Mouse (Mus musculus) forebrain, embryonic 13.5 days (tissue): ENCODE data around the gene Tmprss6. TPM values are rescaled to one million over a fixed set of nuclear protein-coding genes. Genes with fewer than 3 reads are reported as not detected.

Experiments used
- ATAC-seq: fragments of 200-750 bp; cut with Nextera tagmentation; 2 replicates; pipeline ENCODE4 v1.8.0; 2017
- H3K27ac ChIP-seq: fragments of 300-500 bp; sonication (generic); 2 replicates; pipeline ENCODE4 v1.5.1; 2015; ENCODE audit warnings: inconsistent platforms, mild to moderate bottlenecking, moderate library complexity
- H3K27me3 ChIP-seq: fragments of 300-500 bp; sonication (generic); 2 replicates; pipeline ENCODE4 v1.6.1; 2015; ENCODE audit warnings: mild to moderate bottlenecking, inconsistent platforms
- H3K36me3 ChIP-seq: fragments of 300-500 bp; sonication (generic); 2 replicates; pipeline ENCODE4 v1.6.1; 2015; ENCODE audit warnings: mild to moderate bottlenecking, inconsistent platforms; ENCODE audit not compliant: poor library complexity, severe bottlenecking
- H3K4me1 ChIP-seq: fragments of 300-500 bp; sonication (generic); 2 replicates; pipeline ENCODE4 v1.6.1; 2015; ENCODE audit warnings: inconsistent platforms
- H3K4me2 ChIP-seq: fragments of 300-500 bp; sonication (generic); 2 replicates; pipeline ENCODE4 v1.6.1; 2015; ENCODE audit warnings: inconsistent platforms, mild to moderate bottlenecking, moderate library complexity
- H3K4me3 ChIP-seq: fragments of 300-500 bp; sonication (generic); 2 replicates; pipeline ENCODE4 v1.5.1; 2015; ENCODE audit warnings: mild to moderate bottlenecking, inconsistent platforms
- H3K9ac ChIP-seq: fragments of 300-500 bp; sonication (generic); 2 replicates; pipeline ENCODE4 v1.6.1; 2015; ENCODE audit warnings: mild to moderate bottlenecking, inconsistent platforms
- H3K9me3 ChIP-seq: fragments of 300-500 bp; sonication (generic); replicated peaks from 2 replicates; pipeline ENCODE4 v1.6.1; 2016; ENCODE audit warnings: inconsistent platforms
- WGBS: fragments of 180-500 bp; shearing (Covaris S2); methylation state at CpG from one replicate; pipeline ENCODE4 v1.1.7; 2015; 5-methylcytosine and 5-hydroxymethylcytosine counted together
- polyA plus RNA-seq: library from polyadenylated mRNA; unstranded; fragments of >200 nt; fragmentation: Nextera tagmentation; extraction: Ambion mirVana; gene quantifications from 2 replicates; pipeline ENCODE4 v1.2.1, GENCODE M21; 2015

The Tmprss6 gene
- polyA plus RNA-seq, 1 experiment from 2014 or later, result not detected

- no peak overlapping the region for H3K27ac ChIP-seq
- H3K36me3 ChIP-seq, result peaks cover 28% of the 10 kb centered on the region
- no peak overlapping the region for H3K4me2 ChIP-seq
- no peak for ATAC-seq
- no peak overlapping the region for H3K9ac ChIP-seq
- H3K4me1 ChIP-seq, result peaks cover 48% of the 10 kb centered on the region
- H3K4me3 ChIP-seq, result no peak overlapping the region
- H3K27me3 ChIP-seq, result no peaks in the 10 kb centered on the region
- 62% methylated on average over 9 of the region's 9 CpGs for WGBS
- H3K9me3 ChIP-seq, result no peaks in the 10 kb centered on the region
These were observed 29.5 kb downstream of the Tmprss6 start for GRCm38 (mm10) chr15:78438973-78439372.

GRCm38 (mm10) chr15:78438505-78438904 lies 29.9 kb downstream of the Tmprss6 start:
- Histone ChIP-seq H3K36me3 (peaks cover 32% of the 10 kb centered on the region), H3K4me1 (peaks cover 48% of the 10 kb centered on the region), H3K4me2 (no peak overlapping the region), H3K27ac (no peak overlapping the region), H3K9me3 (no peaks in the 10 kb centered on the region), H3K27me3 (no peaks in the 10 kb centered on the region), H3K4me3 (no peak overlapping the region), H3K9ac (no peak overlapping the region)
- ATAC-seq, result no peak
- 52% methylated on average over 8 of the region's 8 CpGs for WGBS

- Histone ChIP-seq H3K4me2 (no peak overlapping the region), H3K9ac (no peak overlapping the region), H3K9me3 (no peaks in the 10 kb centered on the region), H3K4me1 (peaks cover 48% of the 10 kb centered on the region), H3K36me3 (peaks cover 37% of the 10 kb centered on the region), H3K27me3 (no peaks in the 10 kb centered on the region), H3K4me3 (no peak overlapping the region), H3K27ac (no peak overlapping the region)
- 46% methylated on average over 4 of the region's 4 CpGs for WGBS
- ATAC-seq, result no peak
These were observed 30.4 kb downstream of the Tmprss6 start for GRCm38 (mm10) chr15:78438018-78438394.

- Histone ChIP-seq H3K27me3 (no peaks in the 10 kb centered on the region), H3K4me1 (peaks cover 48% of the 10 kb centered on the region), H3K27ac (peak overlapping the region; percentile 75), H3K4me2 (peak overlapping the region; percentile 65), H3K9me3 (no peaks in the 10 kb centered on the region), H3K9ac (peak overlapping the region; percentile 62), H3K4me3 (peak overlapping the region; percentile 30), H3K36me3 (peaks cover 42% of the 10 kb centered on the region)
- peak; percentile 33 for ATAC-seq
- 12% methylated on average over 22 of the region's 23 CpGs for WGBS
These were observed 31.0 kb downstream of the Tmprss6 start for GRCm38 (mm10) chr15:78437237-78438017.

GRCm38 (mm10) chr15:78436380-78437192 lies 31.8 kb downstream of the Tmprss6 start:
- no peaks in the 10 kb centered on the region for H3K9me3 ChIP-seq
- H3K27me3 ChIP-seq, result no peaks in the 10 kb centered on the region
- H3K27ac ChIP-seq, result peak overlapping the region; percentile 75
- peak overlapping the region; percentile 30 for H3K4me3 ChIP-seq
- peak; percentile 73 for ATAC-seq
- H3K4me2 ChIP-seq, result peak overlapping the region; percentile 65
- peak overlapping the region; percentile 62 for H3K9ac ChIP-seq
- 11% methylated on average over 25 of the region's 32 CpGs for WGBS
- H3K36me3 ChIP-seq, result peaks cover 51% of the 10 kb centered on the region
- peaks cover 48% of the 10 kb centered on the region for H3K4me1 ChIP-seq

GRCm38 (mm10) chr15:78435681-78436080 lies 32.8 kb downstream of the Tmprss6 start:
- no peak overlapping the region for H3K27ac ChIP-seq
- no peak overlapping the region for H3K4me3 ChIP-seq
- no peaks in the 10 kb centered on the region for H3K9me3 ChIP-seq
- no peaks in the 10 kb centered on the region for H3K27me3 ChIP-seq
- H3K4me2 ChIP-seq, result no peak overlapping the region
- no peak overlapping the region for H3K9ac ChIP-seq
- 86% methylated on average over 11 of the region's 11 CpGs for WGBS
- no peak for ATAC-seq
- H3K36me3 ChIP-seq, result peaks cover 60% of the 10 kb centered on the region
- H3K4me1 ChIP-seq, result peaks cover 44% of the 10 kb centered on the region

- Histone ChIP-seq H3K27ac (no peak overlapping the region), H3K4me3 (no peak overlapping the region), H3K9me3 (no peaks in the 10 kb centered on the region), H3K27me3 (no peaks in the 10 kb centered on the region), H3K4me1 (peaks cover 48% of the 10 kb centered on the region), H3K9ac (no peak overlapping the region), H3K4me2 (no peak overlapping the region), H3K36me3 (peaks cover 65% of the 10 kb centered on the region)
- ATAC-seq, result no peak
- WGBS, result 29% methylated on average over 6 of the region's 6 CpGs
These were observed 33.4 kb downstream of the Tmprss6 start for GRCm38 (mm10) chr15:78434896-78435520.

GRCm38 (mm10) chr15:78431541-78432121 lies 36.8 kb downstream of the Tmprss6 start:
- Histone ChIP-seq H3K27me3 (no peaks in the 10 kb centered on the region), H3K4me1 (peaks cover 43% of the 10 kb centered on the region), H3K4me3 (no peak overlapping the region), H3K36me3 (peaks cover 59% of the 10 kb centered on the region), H3K27ac (no peak overlapping the region), H3K9ac (no peak overlapping the region), H3K4me2 (no peak overlapping the region), H3K9me3 (no peaks in the 10 kb centered on the region)
- WGBS, result 88% methylated on average over 7 of the region's 7 CpGs
- ATAC-seq, result no peak

GRCm38 (mm10) chr15:78430874-78431273 lies 37.6 kb downstream of the Tmprss6 start:
- Histone ChIP-seq H3K9ac (no peak overlapping the region), H3K27me3 (no peaks in the 10 kb centered on the region), H3K4me3 (no peak overlapping the region), H3K27ac (no peak overlapping the region), H3K9me3 (no peaks in the 10 kb centered on the region), H3K36me3 (peaks cover 52% of the 10 kb centered on the region), H3K4me1 (peaks cover 35% of the 10 kb centered on the region), H3K4me2 (no peak overlapping the region)
- ATAC-seq, result no peak
- 90% methylated on average over 10 of the region's 10 CpGs for WGBS

GRCm38 (mm10) chr15:78429871-78430622 lies 38.4 kb downstream of the Tmprss6 start:
- no peaks in the 10 kb centered on the region for H3K9me3 ChIP-seq
- no peak for ATAC-seq

GRCm38 (mm10) chr15:78429139-78429459 lies 39.3 kb downstream of the Tmprss6 start:
- Histone ChIP-seq H3K27ac (peak overlapping the region; percentile 40; the same call in 1 of the 2 replicates), H3K4me1 (peaks cover 24% of the 10 kb centered on the region), H3K9ac (peak overlapping the region; percentile 92), H3K4me2 (peak overlapping the region; percentile 80), H3K36me3 (peaks cover 38% of the 10 kb centered on the region), H3K27me3 (peaks cover 9% of the 10 kb centered on the region; the same call in 1 of the 2 replicates), H3K9me3 (no peaks in the 10 kb centered on the region), H3K4me3 (peak overlapping the region; percentile 93)
- ATAC-seq, result no peak
- WGBS, result 2% methylated on average over 3 of the region's 3 CpGs

More at GRCm38 (mm10) chr15:78429871-78430622, 38.4 kb downstream of the Tmprss6 start:
- peak overlapping the region; percentile 92 for H3K9ac ChIP-seq
- H3K36me3 ChIP-seq, result peaks cover 44% of the 10 kb centered on the region
- peak overlapping the region; percentile 80 for H3K4me2 ChIP-seq
- 86% methylated on average over 13 of the region's 13 CpGs for WGBS
- peaks cover 29% of the 10 kb centered on the region for H3K4me1 ChIP-seq
- 0 out of 2 replicates have a peak, but pooled peaks cover under 1% of the 10 kb centered on the region for H3K27me3 ChIP-seq
- no peak overlapping the region; the same call in 1 of the 2 replicates for H3K27ac ChIP-seq
- H3K4me3 ChIP-seq, result peak overlapping the region; percentile 93
